17 mouse cellular contexts compared by ENCODE assay signal in genomic region chr3:84701509-84701908, GRCm38 (mm10). TPM values are rescaled to one million over a fixed set of nuclear protein-coding genes. Genes with fewer than 3 reads are reported as not detected.
"Had no signal": no experiment of that assay in that cellular context is flagged by ENCODE, and none has a peak within 500 bp of the region (broad histone marks: within the 10 kb centered on the region; RNA-seq: fewer than 3 reads in every experiment).

No protein-coding gene starts in this region.

- H3K36me3 ChIP-seq: midbrain, embryonic 13.5 days; midbrain, embryonic 15.5 days; neural tube, embryonic 12.5 days had no signal

- H3K4me2 ChIP-seq: lung, embryonic 14.5 days; midbrain, embryonic 11.5 days; midbrain, embryonic 13.5 days; midbrain, embryonic 15.5 days; neural tube, embryonic 12.5 days had no signal

- DNase-seq: lung, adult 18-20 months; lung, postnatal 14 days; lung, postnatal 36 days; right cerebral cortex, adult 18-20 months; right cerebral cortex, postnatal 25 days; spleen, adult 18-20 months; thymus, adult 18-20 months; thymus, postnatal 14 days; thymus, postnatal 36 days had no signal

- H3K27me3 ChIP-seq: midbrain, embryonic 13.5 days; midbrain, embryonic 15.5 days; neural tube, embryonic 12.5 days had no signal

- H3K9me3 ChIP-seq: midbrain, embryonic 13.5 days; midbrain, embryonic 15.5 days; neural tube, embryonic 12.5 days had no signal

- ATAC-seq: midbrain, embryonic 15.5 days had no signal

- H3K4me1 ChIP-seq: megakaryocyte, embryonic 14.5 days had no signal

- H3K27ac ChIP-seq: macrophage; midbrain, embryonic 13.5 days; midbrain, embryonic 15.5 days; neural tube, embryonic 12.5 days had no signal

- H3K9ac ChIP-seq: lung, embryonic 14.5 days; midbrain, embryonic 13.5 days; midbrain, embryonic 15.5 days; neural tube, embryonic 12.5 days had no signal

- H3K4me3 ChIP-seq: megakaryocyte, embryonic 14.5 days; midbrain, embryonic 13.5 days; midbrain, embryonic 15.5 days; neural tube, embryonic 12.5 days had no signal

RNA-seq across cellular contexts. Expression of gene Tmem154, which starts 35.5 kb away (rescaled TPM):
- total RNA-seq: midbrain, postnatal 0 days had no signal
